Comparison of ENCODE assay signal across 28 mouse cellular contexts in genomic region chr7:118769208-118769607, GRCm38 (mm10). TPM values are rescaled to one million over a fixed set of nuclear protein-coding genes. Genes with fewer than 3 reads are reported as not detected.
DNase-seq lines count a peak whose midpoint lies in the region; ATAC-seq and TF ChIP-seq lines count a peak whose summit lies in the region.
"Had no signal": no experiment of that assay in that cellular context is flagged by ENCODE, and none has a peak within 500 bp of the region (broad histone marks: within the 10 kb centered on the region; RNA-seq: fewer than 3 reads in every experiment).

No protein-coding gene starts in this region.

- H3K36me3 ChIP-seq in kidney, postnatal 0 days (ENCODE audit: insufficient read depth, low read length) = peaks cover 9% of the 10 kb centered on the region
- H3K36me3 ChIP-seq in kidney, embryonic 15.5 days = peaks cover 36% of the 10 kb centered on the region
- H3K36me3 ChIP-seq in hindbrain, embryonic 12.5 days = peaks cover 23% of the 10 kb centered on the region
- H3K36me3 ChIP-seq: heart, embryonic 15.5 days had no signal

- no peaks in the 10 kb centered on the region for H3K27me3 ChIP-seq in kidney, postnatal 0 days (ENCODE audit: insufficient read depth, low read length)
- no peaks in the 10 kb centered on the region for H3K27me3 ChIP-seq in kidney, embryonic 15.5 days
- H3K27me3 ChIP-seq in hindbrain, embryonic 12.5 days = no peaks in the 10 kb centered on the region
- H3K27me3 ChIP-seq: embryonic facial prominence, embryonic 15.5 days; forebrain, embryonic 15.5 days; heart, embryonic 15.5 days; hindbrain, embryonic 13.5 days; limb, embryonic 15.5 days; liver, embryonic 13.5 days; midbrain, embryonic 15.5 days; neural tube, embryonic 15.5 days had no signal

- no peak overlapping the region for H3K27ac ChIP-seq in kidney, postnatal 0 days
- no peak overlapping the region for H3K27ac ChIP-seq in kidney, embryonic 15.5 days
- H3K27ac ChIP-seq in hindbrain, embryonic 12.5 days = no peak overlapping the region
- H3K27ac ChIP-seq: embryonic facial prominence, embryonic 10.5 days; embryonic facial prominence, embryonic 15.5 days; forebrain, embryonic 15.5 days; heart, embryonic 15.5 days; hindbrain, embryonic 13.5 days; limb, embryonic 10.5 days; limb, embryonic 15.5 days; liver, embryonic 13.5 days; midbrain, embryonic 10.5 days; midbrain, embryonic 15.5 days; neural tube, embryonic 15.5 days had no signal

- DNase-seq in adrenal gland, adult 2 months = peak; percentile 25
- no peak for DNase-seq in adrenal gland, adult 8-10 months
- DNase-seq in kidney, postnatal 0 days (ENCODE audit: low spot score) = peak; percentile 25
- DNase-seq in brain, adult 2 months (ENCODE audit: low read depth, low spot score) = peak; percentile 25
- DNase-seq in urinary bladder, postnatal 25 days (ENCODE audit: low spot score) = no peak
- DNase-seq: cerebellum, adult 8-10 months; cerebellum, postnatal 25 days; heart, postnatal 36 days; liver, embryonic 13.5 days; lung, adult 18-20 months; lung, postnatal 14 days; retina, postnatal 1 day; right cerebral cortex, postnatal 25 days; thymus, postnatal 14 days had no signal

- 48% methylated on average over 8 of the region's 8 CpGs for WGBS in kidney, postnatal 0 days
- WGBS in kidney, embryonic 15.5 days = 54% methylated on average over 8 of the region's 8 CpGs
- 88% methylated on average over 8 of the region's 8 CpGs for WGBS in hindbrain, embryonic 12.5 days

- H3K9ac ChIP-seq in kidney, postnatal 0 days (ENCODE audit: low read depth, low read length) = no peak overlapping the region
- H3K9ac ChIP-seq in kidney, embryonic 15.5 days = no peak overlapping the region
- H3K9ac ChIP-seq in hindbrain, embryonic 12.5 days = no peak overlapping the region
- H3K9ac ChIP-seq: embryonic facial prominence, embryonic 15.5 days; forebrain, embryonic 15.5 days; heart, embryonic 15.5 days; hindbrain, embryonic 13.5 days; limb, embryonic 15.5 days; liver, embryonic 13.5 days; midbrain, embryonic 15.5 days; neural tube, embryonic 15.5 days had no signal

- no peak for TF ChIP-seq CTCF in kidney, postnatal 0 days (IDR thresholded peaks at IDR 0.05; ENCODE audit: low read depth)

- ATAC-seq in kidney, postnatal 0 days (replicated peaks; ENCODE audit: low FRiP score, low read depth) = no peak
- no peak for ATAC-seq in kidney, embryonic 15.5 days (replicated peaks; ENCODE audit: low FRiP score)
- ATAC-seq in hindbrain, embryonic 12.5 days (ENCODE audit: low FRiP score) = no peak
- ATAC-seq: activated CD4-positive, CD25-positive, alpha-beta regulatory T cell, adult 4 months; forebrain, embryonic 15.5 days; intestine, embryonic 16.5 days; midbrain, embryonic 15.5 days had no signal

- no peaks in the 10 kb centered on the region for H3K4me1 ChIP-seq in kidney, postnatal 0 days (replicated peaks; ENCODE audit: insufficient read depth, low read length)
- H3K4me1 ChIP-seq in kidney, embryonic 15.5 days = no peaks in the 10 kb centered on the region
- H3K4me1 ChIP-seq in hindbrain, embryonic 12.5 days = peaks cover 8% of the 10 kb centered on the region; the same call in 1 of the 2 replicates
- H3K4me1 ChIP-seq: embryonic facial prominence, embryonic 10.5 days; heart, embryonic 15.5 days; midbrain, embryonic 15.5 days had no signal

- H3K4me3 ChIP-seq in kidney, postnatal 0 days (replicated peaks; ENCODE audit: low read depth, low read length) = no peak overlapping the region
- H3K4me3 ChIP-seq in kidney, embryonic 15.5 days (replicated peaks) = no peak overlapping the region
- H3K4me3 ChIP-seq in hindbrain, embryonic 12.5 days = no peak overlapping the region
- H3K4me3 ChIP-seq: embryonic facial prominence, embryonic 10.5 days; embryonic facial prominence, embryonic 15.5 days; forebrain, embryonic 15.5 days; heart, embryonic 15.5 days; hindbrain, embryonic 13.5 days; limb, embryonic 10.5 days; limb, embryonic 15.5 days; liver, embryonic 13.5 days; midbrain, embryonic 10.5 days; midbrain, embryonic 15.5 days; neural tube, embryonic 15.5 days had no signal

- no peak overlapping the region for H3K4me2 ChIP-seq in kidney, postnatal 0 days (ENCODE audit: low read length)
- no peak overlapping the region for H3K4me2 ChIP-seq in kidney, embryonic 15.5 days
- H3K4me2 ChIP-seq in hindbrain, embryonic 12.5 days (replicated peaks) = no peak overlapping the region
- H3K4me2 ChIP-seq: embryonic facial prominence, embryonic 15.5 days; forebrain, embryonic 15.5 days; heart, embryonic 15.5 days; hindbrain, embryonic 13.5 days; limb, embryonic 15.5 days; liver, embryonic 13.5 days; midbrain, embryonic 15.5 days; neural tube, embryonic 15.5 days had no signal

- no peaks in the 10 kb centered on the region for H3K9me3 ChIP-seq in kidney, postnatal 0 days (replicated peaks; ENCODE audit: low read length)
- no peaks in the 10 kb centered on the region for H3K9me3 ChIP-seq in kidney, embryonic 15.5 days (replicated peaks)
- H3K9me3 ChIP-seq in hindbrain, embryonic 12.5 days (replicated peaks) = no peaks in the 10 kb centered on the region
- H3K9me3 ChIP-seq: embryonic facial prominence, embryonic 10.5 days; embryonic facial prominence, embryonic 15.5 days; forebrain, embryonic 15.5 days; heart, embryonic 15.5 days; hindbrain, embryonic 13.5 days; limb, embryonic 10.5 days; limb, embryonic 15.5 days; liver, embryonic 13.5 days; midbrain, embryonic 10.5 days; midbrain, embryonic 15.5 days; neural tube, embryonic 15.5 days had no signal

RNA-seq across cellular contexts. Expression of gene Vps35l, which starts 29.2 kb away (rescaled TPM):
- 10 to 100 TPM; 52.2 to 85.3 TPM for total RNA-seq in adrenal gland, adult 2 months (2021)
- polyA plus RNA-seq in adrenal gland, adult 2 months (2012; rRNA removed) = 25.2 and 32.6 TPM in 2 replicates
- total RNA-seq in adrenal gland, adult 8-10 months (2022) = 10 to 100 TPM; 64.7 to 73.0 (median 70.2) TPM
- 59.0 and 63.9 TPM in 2 replicates for polyA plus RNA-seq in kidney, postnatal 0 days (2015; fragmentation: Nextera tagmentation; extraction: Ambion mirVana)
- 66.1 and 72.0 TPM in 2 replicates for polyA plus RNA-seq in kidney, embryonic 15.5 days (2015; fragmentation: Nextera tagmentation; extraction: Ambion mirVana)
- 98.2 and 101 TPM in 2 replicates for polyA plus RNA-seq in hindbrain, embryonic 12.5 days (2016; fragmentation: Nextera tagmentation; extraction: Ambion mirVana)

RNA-seq across cellular contexts. Expression of gene Ccp110, which starts 56.9 kb away (rescaled TPM):
- 1 to 10 TPM; 4.6 to 7.5 TPM for total RNA-seq in adrenal gland, adult 2 months (2021)
- 0.85 and 0.93 TPM in 2 replicates for polyA plus RNA-seq in adrenal gland, adult 2 months (2012; rRNA removed)
- total RNA-seq in adrenal gland, adult 8-10 months (2022) = 10 to 100 TPM in 2 of 4 experiments, 1 to 10 TPM in 2; 6.3 to 11.2 (median 8.3) TPM
- polyA plus RNA-seq in kidney, postnatal 0 days (2015; fragmentation: Nextera tagmentation; extraction: Ambion mirVana) = 6.8 and 8.1 TPM in 2 replicates
- polyA plus RNA-seq in kidney, embryonic 15.5 days (2015; fragmentation: Nextera tagmentation; extraction: Ambion mirVana) = 20.9 and 21.1 TPM in 2 replicates
- 34.2 and 38.6 TPM in 2 replicates for polyA plus RNA-seq in hindbrain, embryonic 12.5 days (2016; fragmentation: Nextera tagmentation; extraction: Ambion mirVana)

Comparison
In these comparisons a context has a peak if more than half of its experiments do, and no peak if none do; other contexts are left out.
1. DNase-seq: peak in adrenal gland, adult 2 months (single experiment), kidney, postnatal 0 days (single experiment) and brain, adult 2 months (single experiment); none in adrenal gland, adult 8-10 months (single experiment) and urinary bladder, postnatal 25 days (single experiment).